Mouse (Mus musculus): ENCODE data around the gene Dnah11.

The Dnah11 gene

DNA sequence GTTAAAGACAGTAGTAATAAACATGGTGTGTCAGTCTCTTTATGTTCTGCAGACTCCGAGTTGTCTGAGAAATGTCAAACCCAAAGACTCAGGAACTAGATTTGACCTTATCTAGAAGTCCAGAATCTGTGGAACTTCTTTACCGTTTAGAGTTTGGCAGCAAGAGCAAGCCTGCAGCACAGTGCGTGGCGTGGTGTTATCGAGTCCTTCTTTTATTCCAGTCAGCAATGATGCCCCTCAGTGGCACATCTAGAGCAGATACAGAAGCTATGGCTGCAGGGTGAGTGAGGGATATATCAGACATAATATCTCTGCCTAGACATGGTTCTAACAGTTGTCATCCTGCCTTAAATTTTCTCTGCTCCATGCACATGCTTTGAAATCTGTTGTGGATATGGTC is 336.2 kb downstream of the Dnah11 start:
- no peak for DNase-seq (ENCODE audit: low read depth, low spot score)

DNA sequence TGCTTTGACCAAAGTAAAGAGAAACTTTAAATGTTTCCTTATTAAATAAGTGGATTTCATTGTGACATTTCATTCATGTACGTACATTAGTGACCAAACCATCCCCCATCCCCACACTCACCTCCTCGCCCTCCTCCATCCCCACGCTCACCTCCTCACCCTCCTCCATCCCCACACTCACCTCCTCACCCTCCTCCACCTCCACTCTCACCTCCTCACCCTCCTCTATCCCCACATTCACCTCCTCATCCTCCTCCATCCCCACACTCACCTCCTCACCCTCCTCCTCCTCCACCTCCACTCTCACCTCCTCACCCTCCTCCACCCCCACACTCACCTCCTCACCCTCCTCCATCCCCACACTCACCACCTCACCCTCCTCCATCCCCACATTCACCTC is 337.6 kb downstream of the Dnah11 start:
- no peak for DNase-seq (ENCODE audit: low read depth, low spot score)

DNA sequence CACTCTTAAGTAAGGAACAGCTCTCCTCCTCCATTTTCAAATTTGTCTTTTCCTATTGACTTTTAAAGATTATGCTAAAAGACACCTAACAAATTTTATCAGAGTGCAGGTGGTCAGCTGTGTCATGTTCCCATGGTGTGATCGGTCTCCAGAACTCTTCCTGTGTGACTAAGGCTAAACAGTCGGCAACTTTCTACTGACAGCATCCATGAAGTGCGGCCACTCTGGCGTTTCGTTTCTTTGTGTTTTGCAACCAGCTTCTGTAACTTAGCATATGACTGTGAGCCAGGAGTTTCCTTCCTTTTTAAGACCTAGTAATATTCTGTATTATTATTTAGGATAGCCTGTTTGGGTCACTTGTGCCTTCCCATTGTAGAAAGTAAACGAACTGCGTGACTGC is 338.0 kb downstream of the Dnah11 start:
- no peak for DNase-seq (ENCODE audit: low read depth, low spot score)

DNA sequence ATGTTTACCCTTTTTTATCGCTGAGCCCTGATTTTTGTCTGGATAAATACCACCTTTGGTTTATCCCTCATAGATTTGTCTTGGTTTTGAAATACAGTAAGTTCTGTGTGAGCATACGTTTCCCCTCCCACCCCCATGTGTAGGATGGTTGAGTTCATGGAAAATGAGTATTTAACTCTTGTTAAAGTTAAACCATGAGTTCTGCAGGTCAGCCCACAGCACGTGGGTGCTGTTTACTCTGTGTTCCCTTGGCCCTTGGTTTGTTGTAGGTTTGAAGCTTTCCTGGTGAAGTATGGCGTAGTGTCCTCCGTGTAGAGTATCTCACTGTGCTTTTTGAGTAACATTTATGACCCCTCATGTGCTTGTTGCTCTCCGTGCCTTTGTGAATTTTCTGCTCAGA is 341.0 kb downstream of the Dnah11 start:
- no peak for DNase-seq (ENCODE audit: low read depth, low spot score)

DNA sequence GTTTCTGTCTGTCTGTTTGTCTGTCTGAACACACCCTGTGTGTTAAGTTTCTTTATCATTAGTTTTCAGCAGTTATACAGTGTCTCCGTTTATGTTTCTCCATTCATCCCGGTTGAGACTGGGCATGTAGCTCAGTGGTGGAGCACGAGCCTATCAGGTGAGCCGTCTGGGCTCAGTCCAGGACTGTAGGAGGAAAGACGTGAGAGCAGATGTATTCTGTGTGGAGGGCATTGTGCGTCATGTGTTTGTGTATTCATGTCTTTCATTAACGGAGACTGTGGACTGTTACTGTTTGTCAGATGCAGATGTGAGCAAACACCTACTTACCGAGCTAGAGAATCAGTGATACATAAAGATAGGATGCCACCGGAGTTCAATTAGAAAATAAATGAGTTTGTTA is 341.8 kb downstream of the Dnah11 start:
- DNase-seq (ENCODE audit: low read depth, low spot score): no peak

DNA sequence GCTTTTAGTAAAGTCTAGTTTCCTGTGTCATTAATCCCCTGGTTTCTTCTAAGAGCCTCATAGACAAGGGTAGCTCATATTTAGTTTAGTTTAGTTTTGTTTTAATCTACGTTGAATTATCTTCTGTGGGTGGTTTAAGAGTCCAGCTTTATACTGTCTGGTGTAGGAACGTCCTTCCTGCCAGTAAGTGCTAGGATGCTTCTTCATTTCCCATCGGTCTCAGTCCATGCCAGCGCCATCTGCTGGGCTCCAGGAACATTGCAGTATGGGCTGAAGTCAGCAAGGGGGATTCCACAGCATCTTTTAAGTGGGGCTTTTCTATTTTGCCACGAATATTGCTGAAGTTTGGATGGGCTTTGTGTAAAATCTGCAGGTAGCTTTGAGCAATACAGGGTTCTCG is 345.5 kb downstream of the Dnah11 start:
- peak; percentile 71 for DNase-seq (ENCODE audit: low read depth, low spot score)

DNA sequence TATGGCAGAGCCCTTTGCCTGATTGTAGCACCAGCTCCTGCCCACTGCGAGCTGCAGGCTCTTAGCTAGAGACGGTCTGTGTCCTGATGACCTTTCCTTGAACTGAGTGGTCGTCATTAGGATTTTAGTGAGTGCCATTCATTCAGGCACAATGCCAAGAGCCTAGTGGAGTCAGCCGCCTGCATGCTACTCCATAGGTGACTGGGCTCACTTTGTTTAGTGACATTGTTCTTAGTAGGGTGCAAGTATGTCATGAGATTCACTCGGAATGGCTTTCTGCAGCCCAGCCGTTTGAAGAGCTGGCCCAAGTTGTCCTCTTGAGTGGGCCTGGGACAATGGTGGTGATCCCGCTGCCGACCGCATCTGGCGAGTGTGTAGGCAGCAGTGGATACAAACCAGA is 348.4 kb downstream of the Dnah11 start:
- DNase-seq (ENCODE audit: low read depth, low spot score): peak; percentile 30

DNA sequence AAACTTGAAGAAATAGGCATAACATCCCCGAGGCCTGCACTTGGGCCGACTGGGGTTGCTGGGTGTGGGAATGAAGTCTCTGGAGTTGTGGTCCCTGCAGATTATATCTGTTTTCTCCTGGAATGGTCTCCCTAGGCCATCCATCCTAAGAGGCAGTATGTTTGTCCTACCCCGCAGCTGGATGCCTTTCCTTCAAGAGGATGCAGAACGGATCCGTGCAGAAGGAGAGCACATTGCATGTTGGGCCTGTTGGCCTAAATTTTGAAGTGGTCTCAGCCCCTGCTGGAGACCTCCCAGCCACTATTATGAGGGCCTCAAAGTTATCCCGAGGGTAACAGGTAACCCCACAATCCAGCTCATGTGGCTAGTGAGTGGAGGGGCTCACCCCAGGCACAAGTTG is 350.2 kb downstream of the Dnah11 start:
- no peak for DNase-seq (ENCODE audit: low read depth, low spot score)

DNA sequence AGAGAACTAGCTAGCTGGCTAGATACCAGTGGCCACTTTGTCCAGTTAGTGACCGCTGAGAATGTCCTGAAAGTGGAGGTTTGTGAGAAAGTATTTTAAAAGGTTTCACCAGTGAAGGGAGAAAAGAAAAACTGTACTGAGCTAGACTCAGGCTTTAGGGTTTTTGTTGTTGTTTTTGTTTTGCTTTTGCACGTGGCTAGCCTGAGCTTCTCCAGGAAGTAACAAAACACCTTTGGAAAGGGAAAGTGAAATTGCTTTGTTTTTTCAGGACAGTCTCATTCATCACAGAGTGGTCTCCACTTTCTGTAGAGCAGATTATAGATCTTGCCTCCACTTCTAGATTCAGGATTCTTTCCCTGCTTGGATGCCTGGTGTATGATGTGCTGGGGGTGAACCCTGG is 353.9 kb downstream of the Dnah11 start:
- no peak for DNase-seq (ENCODE audit: low read depth, low spot score)

DNA sequence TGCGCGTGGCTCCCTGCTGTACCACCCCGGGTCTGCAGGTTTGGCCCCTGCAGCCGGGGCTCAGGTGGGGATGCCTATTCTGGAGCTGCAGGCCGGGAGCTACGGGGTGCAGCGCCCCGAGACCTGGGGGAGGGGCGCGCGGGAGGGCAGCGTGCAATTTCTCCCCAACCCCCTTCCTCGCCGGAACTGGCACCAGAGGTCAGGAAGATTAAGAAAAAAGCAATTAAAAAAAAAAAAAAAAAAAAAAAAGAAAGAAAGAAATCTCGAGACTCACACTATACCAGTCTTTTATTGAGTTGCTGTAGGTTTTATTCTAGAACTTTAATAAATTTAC is 354.8 kb downstream of the Dnah11 start:
- DNase-seq (ENCODE audit: low read depth, low spot score): no peak

DNA sequence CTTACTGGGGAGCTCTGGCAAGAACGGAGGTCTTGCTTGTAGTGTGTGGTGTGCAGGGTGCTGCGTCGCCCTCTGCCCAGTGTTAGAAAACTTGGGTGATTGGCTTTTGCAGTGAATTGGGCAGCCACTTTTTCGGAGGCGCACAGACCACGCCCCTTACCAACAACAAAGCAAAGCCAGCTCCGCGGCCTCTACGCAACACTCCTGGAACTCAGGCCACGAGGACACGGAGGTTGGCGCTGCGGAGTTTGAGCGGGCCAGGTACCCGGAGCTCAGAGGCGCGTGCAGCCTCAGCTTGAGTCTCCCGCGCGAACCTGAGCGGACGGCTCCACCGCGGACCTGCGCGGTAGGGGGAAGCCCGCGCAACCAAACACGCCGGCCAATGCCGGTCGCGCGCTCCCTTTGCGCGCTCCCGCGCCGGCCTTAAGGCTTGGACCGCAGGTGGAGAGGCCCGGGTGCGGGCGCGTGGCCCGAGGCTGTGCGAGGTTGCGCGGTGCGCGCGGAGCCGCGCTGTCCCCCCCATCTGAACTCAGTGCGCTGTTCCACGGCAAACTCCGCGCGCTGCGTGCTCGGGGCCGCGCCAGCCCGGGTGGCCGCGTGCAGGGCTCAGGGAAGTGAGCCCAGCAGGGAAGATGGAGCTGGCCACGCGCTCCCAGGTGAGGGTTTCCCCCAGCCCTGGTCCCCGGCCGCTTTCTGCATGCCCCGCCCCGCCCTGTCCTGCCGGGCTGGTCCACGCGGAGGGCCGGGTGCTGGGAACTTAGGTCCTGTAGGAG is 355.4 kb downstream of the Dnah11 start:
- peak; percentile 87 for DNase-seq (ENCODE audit: low read depth, low spot score)

DNA sequence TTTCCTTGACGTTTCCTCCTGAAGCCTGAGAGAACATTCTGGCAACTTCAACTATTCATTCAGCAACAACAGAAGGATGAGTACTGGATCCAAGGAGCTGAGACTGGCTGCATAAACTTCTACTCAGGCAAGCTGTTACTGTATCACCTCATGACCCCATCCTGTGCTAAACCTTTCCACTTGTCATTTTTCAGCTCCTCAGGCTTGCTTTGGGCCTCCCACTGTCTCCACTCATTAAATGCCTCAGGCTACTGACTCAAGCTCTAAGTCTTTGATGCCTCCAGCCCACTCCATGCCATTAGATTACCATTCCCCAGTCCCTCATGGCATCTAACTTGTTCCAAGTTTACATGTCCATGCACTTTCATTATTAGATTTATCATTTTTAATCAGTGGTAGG is 356.2 kb downstream of the Dnah11 start:
- peak; percentile 12 for DNase-seq (ENCODE audit: low read depth, low spot score)

DNA sequence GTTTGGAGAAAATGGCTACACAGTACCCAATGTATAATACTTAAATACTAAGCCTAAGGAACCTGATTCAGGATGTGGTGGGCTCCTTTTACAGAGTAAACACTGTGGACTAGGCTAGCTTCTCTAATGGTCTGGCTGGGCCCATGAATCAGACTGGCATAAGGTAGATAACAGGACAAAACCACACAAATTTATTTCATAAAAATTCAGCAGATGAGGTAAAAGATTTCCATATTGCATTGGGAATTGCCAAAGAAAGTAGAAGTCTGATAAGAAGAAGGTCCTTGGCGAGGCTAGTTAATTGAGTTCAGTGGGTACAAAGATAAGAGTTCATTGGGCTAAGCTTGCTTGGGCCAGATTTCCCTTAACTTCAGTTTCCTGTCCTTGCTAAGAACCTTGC is 358.1 kb downstream of the Dnah11 start:
- DNase-seq (ENCODE audit: low read depth, low spot score): no peak

DNA sequence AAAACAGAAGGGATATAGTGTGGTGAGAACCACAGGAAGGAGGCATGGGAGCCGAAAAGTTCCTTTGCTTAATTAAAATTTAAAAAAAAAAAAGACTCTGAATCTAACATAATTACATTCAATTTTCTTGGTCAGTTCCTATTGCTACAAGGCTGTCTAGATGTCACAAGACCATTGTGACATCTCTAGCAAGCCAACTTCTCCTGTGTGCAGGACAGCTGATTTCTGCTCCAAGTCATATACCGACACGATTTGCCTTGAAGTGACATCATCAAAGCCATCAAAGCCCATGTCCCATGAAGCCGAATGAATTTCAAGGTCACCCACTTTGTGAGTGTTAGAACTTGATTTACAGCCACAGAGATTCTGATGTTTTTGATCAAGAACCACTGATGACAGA is 361.5 kb downstream of the Dnah11 start:
- DNase-seq (ENCODE audit: low read depth, low spot score): no peak

DNA sequence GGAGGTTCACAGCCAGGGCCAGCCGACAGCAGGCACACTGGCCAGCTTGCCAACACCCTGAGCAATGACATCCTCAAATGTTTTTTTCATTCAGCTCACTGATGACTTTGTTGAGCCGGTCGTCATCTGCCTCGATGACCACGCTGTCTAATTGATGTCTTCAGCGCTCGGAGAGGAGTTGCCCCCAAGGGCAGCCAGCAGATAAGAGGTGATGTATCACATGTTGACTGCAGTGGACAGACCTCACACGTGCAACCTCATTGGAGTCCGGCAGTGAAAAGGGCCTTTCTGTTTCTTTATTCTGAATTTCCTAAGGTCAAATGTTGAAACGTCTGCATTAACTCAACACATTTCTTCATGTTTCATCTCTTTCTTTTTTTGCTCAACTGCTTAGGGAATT is 363.5 kb downstream of the Dnah11 start:
- DNase-seq (ENCODE audit: low read depth, low spot score): no peak

DNA sequence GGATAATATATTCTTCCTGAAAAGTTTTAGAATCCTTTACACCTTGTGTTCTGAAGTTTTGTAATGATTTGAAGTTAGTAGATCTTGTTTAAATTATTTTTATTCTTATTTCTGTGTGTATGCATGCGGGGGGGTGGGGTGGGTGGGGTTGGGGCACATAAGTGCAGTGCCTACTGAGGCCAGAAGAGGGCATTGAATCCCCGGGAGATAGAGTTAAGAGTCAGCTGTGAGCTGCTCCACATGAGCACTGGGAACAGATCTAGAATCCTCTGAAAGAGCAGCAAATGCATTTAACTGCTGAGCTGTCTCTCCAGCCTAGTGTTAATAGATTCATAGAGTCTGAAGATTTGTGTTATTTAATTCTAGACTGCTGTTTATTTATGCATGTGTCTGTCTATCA is 364.2 kb downstream of the Dnah11 start:
- DNase-seq (ENCODE audit: low read depth, low spot score): no peak

DNA sequence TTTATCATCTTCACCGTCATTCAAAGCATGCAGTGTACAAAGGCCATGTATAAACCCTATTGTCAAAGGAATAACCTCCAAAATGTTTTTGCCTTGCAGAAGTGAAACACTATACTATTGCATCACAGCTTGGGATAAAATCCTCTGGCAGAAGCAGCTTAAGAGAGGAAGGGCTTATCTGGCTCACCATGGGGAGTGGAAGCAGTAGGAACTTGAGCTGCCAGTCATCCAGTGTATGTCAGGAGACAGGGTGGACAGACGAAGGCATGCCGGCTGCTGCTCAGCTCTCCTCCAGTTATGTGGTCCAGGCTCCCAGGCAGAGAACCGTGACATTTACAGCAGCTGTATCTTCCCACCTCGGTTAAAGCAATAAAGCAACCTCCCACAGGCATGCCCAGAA is 366.7 kb downstream of the Dnah11 start:
- peak; percentile 33 for DNase-seq (ENCODE audit: low read depth, low spot score)

DNA sequence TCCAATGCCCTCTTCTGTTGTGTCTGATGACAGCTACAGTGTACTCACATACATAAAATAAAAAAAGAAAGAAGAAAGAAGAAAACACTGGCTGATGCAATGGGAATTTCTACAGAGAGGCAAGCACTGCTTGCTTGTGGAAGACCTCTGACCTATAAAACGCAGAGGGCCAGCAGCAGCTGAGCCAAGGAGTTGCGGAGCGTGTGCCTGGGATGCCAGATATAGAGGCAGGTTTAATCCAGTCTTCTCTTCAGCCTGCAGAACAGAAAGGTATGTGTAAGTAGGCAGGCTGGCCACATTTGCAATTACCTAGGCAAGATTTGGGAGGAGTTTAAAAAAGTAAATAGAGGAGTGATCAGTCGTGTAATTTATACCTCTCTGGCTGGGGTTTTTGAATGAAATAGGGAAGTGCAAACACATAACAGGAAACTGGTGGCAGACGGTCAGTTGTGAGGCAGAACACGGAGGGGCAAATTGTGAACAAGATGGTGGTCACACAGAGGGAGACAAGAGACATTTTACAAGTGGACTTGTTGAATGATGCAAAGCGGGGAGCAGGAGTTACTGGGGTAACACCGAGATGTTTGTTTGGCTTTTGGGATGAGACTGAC is 367.4 kb downstream of the Dnah11 start:
- DNase-seq (ENCODE audit: low read depth, low spot score): no peak

DNA sequence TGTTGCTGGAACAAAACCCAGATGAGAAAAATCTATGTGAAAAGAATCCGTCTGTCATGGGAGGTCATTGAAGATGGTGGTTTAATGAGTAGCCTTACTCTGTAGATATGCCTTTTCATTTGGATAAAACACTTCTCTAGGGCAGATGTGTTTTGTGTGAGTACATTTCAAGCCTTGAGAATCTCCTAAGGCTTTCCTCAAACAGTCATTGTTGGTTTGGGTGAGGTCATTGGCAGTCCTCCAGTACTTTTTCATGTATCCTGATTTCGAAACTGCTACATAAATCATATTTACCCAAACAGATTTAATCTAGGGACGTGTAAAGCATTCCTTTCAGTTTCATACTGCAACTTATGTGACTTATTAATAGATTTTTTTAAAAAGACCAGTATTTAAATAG is 370.5 kb downstream of the Dnah11 start:
- DNase-seq (ENCODE audit: low read depth, low spot score): no peak
